Mouse (Mus musculus): ENCODE measurements at regions not wholly inside any gene's neighbourhood (a gene's known extent, or its start where the extent isn't known, plus 50 kb on each side); places are given as distances from the start of the nearest gene placed in this dataset.
A peak's percentile ranks its signal among the peaks of the same experiment; 100 is the strongest.

DNA sequence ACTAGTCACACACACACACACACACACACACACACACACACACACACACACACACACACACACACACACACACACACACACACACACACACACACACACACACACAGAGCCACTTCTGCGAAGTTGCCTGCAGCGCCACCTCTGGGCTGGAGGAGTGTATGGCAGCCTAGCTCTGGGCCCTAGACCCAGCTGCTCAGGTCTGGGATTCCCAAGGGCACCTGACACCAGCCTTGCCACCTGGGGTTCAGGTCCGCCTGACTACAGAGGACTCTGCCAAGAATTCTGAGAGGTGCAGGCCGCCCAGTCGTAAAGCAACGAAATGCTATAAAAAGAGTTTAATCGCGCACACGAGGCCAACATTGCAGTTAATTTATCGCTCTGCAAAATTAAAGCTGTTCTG, 163.8 kb downstream of the Kif26a start:
- Histone ChIP-seq H3K4me1 (ENCODE audit: control insufficient read depth, insufficient read depth, low read length) (no peaks in the 10 kb centered on the region), H3K27ac (ENCODE audit: insufficient read depth, low read length) (no peak overlapping the region), H3K27me3 (ENCODE audit: control insufficient read depth, insufficient read depth, low read length) (no peaks in the 10 kb centered on the region), H3K4me3 (replicated peaks; ENCODE audit: insufficient read depth, low read depth, low read length) (no peak overlapping the region)
- no peak for TF ChIP-seq POLR2A (IDR thresholded peaks at IDR 0.05; ENCODE audit: borderline replicate concordance, insufficient read depth, low read length)
- TF ChIP-seq CTCF (IDR thresholded peaks at IDR 0.05; ENCODE audit: borderline replicate concordance, insufficient read depth, low read depth, low read length), result peak; percentile 31; the same call in 1 of the 2 replicates
- WGBS, result 83% methylated on average over 10 of the region's 10 CpGs
- peak in 1 of 2 experiments; percentile 15 for DNase-seq

DNA sequence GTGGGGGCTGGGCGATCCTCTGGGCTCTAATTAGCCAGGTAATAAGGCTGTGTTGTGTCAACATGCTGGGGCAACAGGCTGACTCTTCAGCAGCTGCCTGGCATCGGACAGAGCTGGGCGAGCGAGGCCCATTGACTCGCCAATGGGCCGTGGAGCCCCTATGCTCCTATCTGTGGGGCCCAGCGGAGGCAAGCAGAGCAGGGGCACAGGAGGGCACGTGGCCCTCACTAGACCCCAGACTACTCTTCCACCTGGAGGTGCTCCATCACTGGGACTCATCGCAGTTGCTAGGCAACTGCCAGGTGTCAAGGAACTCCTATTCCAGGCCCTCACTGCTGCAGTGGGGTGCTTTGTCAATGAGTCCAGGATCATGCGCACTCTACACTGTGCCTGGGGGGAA, 164.7 kb downstream of the Kif26a start:
- DNase-seq, result no peak
- Histone ChIP-seq H3K4me1 (ENCODE audit: control insufficient read depth, insufficient read depth, low read length) (no peaks in the 10 kb centered on the region), H3K27ac (ENCODE audit: insufficient read depth, low read length) (no peak overlapping the region), H3K27me3 (ENCODE audit: control insufficient read depth, insufficient read depth, low read length) (no peaks in the 10 kb centered on the region), H3K4me3 (replicated peaks; ENCODE audit: insufficient read depth, low read depth, low read length) (no peak overlapping the region)
- 91% methylated on average over 10 of the region's 10 CpGs for WGBS
- TF ChIP-seq POLR2A (IDR thresholded peaks at IDR 0.05; ENCODE audit: borderline replicate concordance, insufficient read depth, low read length) (no peak), CTCF (IDR thresholded peaks at IDR 0.05; ENCODE audit: borderline replicate concordance, insufficient read depth, low read depth, low read length) (no peak)

DNA sequence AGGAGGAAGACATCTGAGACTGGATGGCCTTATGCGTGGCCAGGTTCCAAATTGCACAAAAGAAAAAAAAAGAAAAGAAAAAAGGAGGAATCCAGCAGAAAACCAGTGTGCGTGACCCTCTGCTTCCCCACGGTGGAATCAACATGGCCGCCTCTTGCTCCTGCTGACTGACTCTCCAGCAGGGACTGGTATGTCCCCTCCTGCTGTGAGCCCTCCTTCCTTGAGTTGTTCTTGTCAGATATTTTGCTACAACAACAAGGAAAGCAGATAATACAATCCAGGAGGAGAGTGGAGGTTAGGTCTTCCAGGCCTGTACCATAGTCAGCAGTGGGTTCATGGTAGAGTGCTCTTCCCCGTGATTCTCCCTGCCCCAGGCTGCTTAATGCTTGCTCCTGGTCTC, 168.8 kb downstream of the Kif26a start:
- 89% methylated on average over 5 of the region's 5 CpGs for WGBS
- no peak overlapping the region for H3K4me3 ChIP-seq (replicated peaks; ENCODE audit: insufficient read depth, low read depth, low read length)
- no peaks in the 10 kb centered on the region for H3K4me1 ChIP-seq (ENCODE audit: control insufficient read depth, insufficient read depth, low read length)
- TF ChIP-seq POLR2A (IDR thresholded peaks at IDR 0.05; ENCODE audit: borderline replicate concordance, insufficient read depth, low read length) (no peak), CTCF (IDR thresholded peaks at IDR 0.05; ENCODE audit: borderline replicate concordance, insufficient read depth, low read depth, low read length) (no peak)
- no peak overlapping the region for H3K27ac ChIP-seq (ENCODE audit: insufficient read depth, low read length)
- no peaks in the 10 kb centered on the region for H3K27me3 ChIP-seq (ENCODE audit: control insufficient read depth, insufficient read depth, low read length)
- DNase-seq, result no peak

DNA sequence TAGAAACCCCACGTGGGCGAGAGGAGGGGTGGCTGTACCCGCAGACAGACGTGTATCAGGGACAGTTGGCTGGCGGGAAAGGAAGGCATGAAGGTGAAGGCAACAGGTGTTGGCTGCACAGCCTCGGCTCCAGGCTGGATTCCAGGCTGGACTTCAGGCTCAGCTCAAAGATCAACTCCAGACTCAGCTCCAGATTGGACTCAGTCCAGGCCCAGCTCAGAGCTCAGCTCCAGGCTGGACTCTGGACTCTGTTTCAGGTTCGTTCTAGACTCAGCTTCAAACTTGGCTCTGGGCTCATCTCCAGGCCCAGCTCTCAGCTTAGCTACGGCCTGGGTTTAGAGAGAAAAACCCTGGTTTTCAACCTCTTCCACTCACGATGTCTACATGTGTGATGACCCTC, 171.2 kb downstream of the Kif26a start:
- no peak for TF ChIP-seq POLR2A (IDR thresholded peaks at IDR 0.05; ENCODE audit: borderline replicate concordance, insufficient read depth, low read length)
- no peak for TF ChIP-seq CTCF (IDR thresholded peaks at IDR 0.05; ENCODE audit: borderline replicate concordance, insufficient read depth, low read depth, low read length)
- 59% methylated on average over 9 of the region's 9 CpGs for WGBS

DNA sequence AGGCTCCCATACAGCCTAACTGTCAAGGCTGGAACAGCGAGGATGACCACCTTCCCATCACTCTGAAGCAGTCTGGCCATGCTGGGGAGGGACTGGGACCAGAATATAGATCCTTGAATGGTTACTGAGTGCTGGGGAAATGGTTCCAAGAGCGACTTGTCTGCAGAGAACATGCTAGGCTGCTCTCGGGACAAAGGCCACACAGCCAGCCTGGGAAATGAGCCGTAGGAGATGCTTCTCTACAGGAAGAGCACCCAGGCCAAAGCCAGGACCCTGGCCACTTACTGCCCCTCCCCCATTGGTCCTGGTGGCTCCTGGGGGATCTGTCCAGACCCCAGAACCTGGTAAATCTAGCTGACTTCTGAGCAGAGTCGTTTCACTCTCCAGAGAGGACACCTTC, 170.8 kb upstream of the A530016L24Rik start:
- DNase-seq, result no peak
- Histone ChIP-seq H3K4me3 (replicated peaks; ENCODE audit: insufficient read depth, low read depth, low read length) (no peak overlapping the region), H3K27me3 (ENCODE audit: control insufficient read depth, insufficient read depth, low read length) (no peaks in the 10 kb centered on the region; the same call in 1 of the 2 replicates), H3K4me1 (ENCODE audit: control insufficient read depth, insufficient read depth, low read length) (no peaks in the 10 kb centered on the region), H3K27ac (ENCODE audit: insufficient read depth, low read length) (no peak overlapping the region)
- TF ChIP-seq CTCF (IDR thresholded peaks at IDR 0.05; ENCODE audit: borderline replicate concordance, insufficient read depth, low read depth, low read length) (no peak), POLR2A (IDR thresholded peaks at IDR 0.05; ENCODE audit: borderline replicate concordance, insufficient read depth, low read length) (no peak)
- 96% methylated on average over 5 of the region's 5 CpGs for WGBS

More for the DNA sequence above, 171.2 kb downstream of the Kif26a start:
- H3K4me3 ChIP-seq (replicated peaks; ENCODE audit: insufficient read depth, low read depth, low read length), result no peak overlapping the region
- H3K27ac ChIP-seq (ENCODE audit: insufficient read depth, low read length), result no peak overlapping the region
- no peak for DNase-seq
- no peaks in the 10 kb centered on the region for H3K4me1 ChIP-seq (ENCODE audit: control insufficient read depth, insufficient read depth, low read length)
- H3K27me3 ChIP-seq (ENCODE audit: control insufficient read depth, insufficient read depth, low read length), result no peaks in the 10 kb centered on the region; the same call in 1 of the 2 replicates

DNA sequence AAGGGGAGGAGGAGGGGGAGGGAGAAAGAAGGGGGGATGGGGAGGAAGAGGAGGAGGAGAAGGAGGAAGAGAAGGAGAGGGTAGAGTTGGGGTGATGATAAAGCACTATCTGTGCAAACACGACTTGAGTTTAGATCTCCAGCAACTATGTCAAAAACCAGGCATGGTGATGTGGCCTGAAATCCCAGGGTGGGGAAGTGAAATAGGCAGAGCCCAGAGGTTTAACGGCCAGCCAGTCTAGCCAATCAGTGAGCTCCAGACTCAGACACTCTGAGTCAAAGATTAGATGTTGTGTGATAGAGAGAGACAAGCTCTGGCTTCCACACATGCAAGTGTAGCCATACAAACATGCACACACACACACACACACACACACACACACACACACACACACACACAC, 167.1 kb upstream of the A530016L24Rik start:
- Histone ChIP-seq H3K4me1 (ENCODE audit: control insufficient read depth, insufficient read depth, low read length) (no peaks in the 10 kb centered on the region), H3K27me3 (ENCODE audit: control insufficient read depth, insufficient read depth, low read length) (peaks cover 1% of the 10 kb centered on the region; the same call in 1 of the 2 replicates), H3K4me3 (replicated peaks; ENCODE audit: insufficient read depth, low read depth, low read length) (no peak overlapping the region), H3K27ac (ENCODE audit: insufficient read depth, low read length) (no peak overlapping the region)
- TF ChIP-seq CTCF (IDR thresholded peaks at IDR 0.05; ENCODE audit: borderline replicate concordance, insufficient read depth, low read depth, low read length), result no peak
- TF ChIP-seq POLR2A (IDR thresholded peaks at IDR 0.05; ENCODE audit: borderline replicate concordance, insufficient read depth, low read length), result no peak
- 77% methylated on average over 2 of the region's 2 CpGs for WGBS
- DNase-seq, result no peak

DNA sequence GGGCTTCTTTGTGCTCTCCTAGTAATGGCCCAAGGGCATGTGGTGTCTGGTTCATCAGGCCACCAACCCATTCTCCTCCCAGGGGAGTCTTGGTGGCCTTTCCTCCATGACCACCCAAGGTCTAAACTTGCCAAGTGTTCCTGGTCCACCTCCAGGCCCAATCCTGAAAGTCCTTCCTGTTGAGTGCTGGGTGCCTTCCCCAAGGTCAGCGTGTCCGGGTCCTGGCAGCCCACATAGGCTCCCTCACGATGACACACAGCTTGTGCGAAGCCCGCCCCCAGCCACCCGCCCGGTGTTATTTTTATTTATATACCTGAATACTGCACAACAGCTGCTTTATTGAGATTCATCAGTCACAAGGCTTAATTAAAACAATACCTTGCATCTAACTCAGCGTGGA, 161.8 kb upstream of the A530016L24Rik start:
- Histone ChIP-seq H3K4me3 (replicated peaks; ENCODE audit: insufficient read depth, low read depth, low read length) (no peak overlapping the region), H3K27me3 (ENCODE audit: control insufficient read depth, insufficient read depth, low read length) (peaks cover 3% of the 10 kb centered on the region; the same call in 1 of the 2 replicates), H3K4me1 (ENCODE audit: control insufficient read depth, insufficient read depth, low read length) (peaks cover 10% of the 10 kb centered on the region), H3K27ac (ENCODE audit: insufficient read depth, low read length) (no peak overlapping the region)
- no peak for TF ChIP-seq CTCF (IDR thresholded peaks at IDR 0.05; ENCODE audit: borderline replicate concordance, insufficient read depth, low read depth, low read length)
- TF ChIP-seq POLR2A (IDR thresholded peaks at IDR 0.05; ENCODE audit: borderline replicate concordance, insufficient read depth, low read length), result no peak
- DNase-seq, result no peak
- WGBS, result 97% methylated on average over 8 of the region's 8 CpGs

DNA sequence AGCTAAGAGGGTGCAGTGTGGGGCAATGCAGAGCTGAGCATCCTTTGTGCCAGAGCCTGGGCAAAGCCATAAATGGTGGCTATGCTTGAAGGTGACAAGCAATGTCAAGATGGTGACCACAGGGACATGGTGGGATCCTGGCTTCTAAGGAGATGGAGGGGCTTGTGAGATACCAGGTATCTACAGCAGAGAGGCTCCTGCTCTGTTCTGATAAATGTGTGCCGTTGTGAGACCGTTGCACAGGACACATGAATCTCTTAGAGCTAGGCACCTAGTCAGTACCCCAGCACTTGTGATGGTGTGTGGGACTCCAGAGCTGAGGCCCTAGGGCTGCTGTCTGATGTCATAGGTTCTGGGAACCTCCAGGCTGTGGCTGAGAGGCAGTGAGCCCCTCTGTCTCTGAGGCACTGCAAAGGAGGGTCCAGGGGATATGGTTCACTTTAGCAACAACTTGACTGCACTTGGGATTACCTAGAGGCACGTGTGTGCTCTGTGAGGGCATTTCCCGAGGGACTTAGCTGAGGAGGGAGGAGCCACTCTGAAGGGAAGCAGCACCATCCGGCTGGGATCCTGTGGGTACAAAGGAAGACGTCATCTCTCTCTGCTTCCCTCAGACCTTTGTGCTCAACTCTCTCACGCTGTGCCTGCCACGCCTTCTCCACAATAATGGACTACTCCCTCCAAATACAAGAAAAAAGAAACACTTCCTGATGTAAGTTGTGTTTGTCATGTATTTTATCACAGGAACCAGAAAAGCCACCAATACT, 160.3 kb upstream of the A530016L24Rik start:
- H3K4me3 ChIP-seq (replicated peaks; ENCODE audit: insufficient read depth, low read depth, low read length), result no peak overlapping the region
- peaks cover 10% of the 10 kb centered on the region for H3K4me1 ChIP-seq (ENCODE audit: control insufficient read depth, insufficient read depth, low read length)
- H3K27me3 ChIP-seq (ENCODE audit: control insufficient read depth, insufficient read depth, low read length), result peaks cover 2% of the 10 kb centered on the region; the same call in 1 of the 2 replicates
- 62% methylated on average over 8 of the region's 8 CpGs for WGBS
- no peak overlapping the region for H3K27ac ChIP-seq (ENCODE audit: insufficient read depth, low read length)
- DNase-seq, result no peak
- no peak for TF ChIP-seq POLR2A (IDR thresholded peaks at IDR 0.05; ENCODE audit: borderline replicate concordance, insufficient read depth, low read length)
- TF ChIP-seq CTCF (IDR thresholded peaks at IDR 0.05; ENCODE audit: borderline replicate concordance, insufficient read depth, low read depth, low read length), result no peak
